Mouse (Mus musculus) lung, adult 10 weeks (tissue): ENCODE data around the gene Tlr11. TPM values are rescaled to one million over a fixed set of nuclear protein-coding genes. Genes with fewer than 3 reads are reported as not detected.

Experiments used
- polyA plus RNA-seq: library from polyadenylated mRNA; stranded (reverse); fragments of 350-450 nt; fragmentation: Illumina TruSeq; extraction: RNeasy Lipid Tissue Mini Kit (QIAGEN cat#74804); gene quantifications from one replicate; pipeline ENCODE4 v1.2.3, GENCODE M21; 2014; ENCODE audit warnings: low read depth, low replicate concordance; ENCODE audit not compliant: insufficient read depth

Gene Tlr11
- 0.20 TPM for polyA plus RNA-seq

DNA sequence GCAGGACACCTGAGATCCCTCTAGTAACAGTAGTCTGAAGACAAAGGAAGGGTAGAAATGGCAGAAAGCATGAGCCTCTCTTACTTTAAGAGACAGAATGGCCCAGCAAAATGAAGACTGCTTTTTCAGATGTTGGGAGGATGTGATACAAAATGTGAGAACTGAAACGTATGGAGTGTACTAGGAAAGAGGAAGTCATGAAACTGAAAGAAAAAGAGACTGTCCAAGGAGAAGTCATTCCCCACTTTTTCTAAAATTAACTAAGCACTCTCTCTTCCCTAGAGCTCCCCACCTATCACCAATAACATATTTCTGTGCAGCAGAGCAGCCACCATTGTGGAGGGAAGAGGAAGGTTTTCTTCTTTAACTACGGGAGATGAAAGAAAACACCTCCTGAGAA, at the start of gene Tlr11:
Gene Tlr11, plus strand, starts transcription at position 322 of the 400 bp plus-strand sequence.

DNA sequence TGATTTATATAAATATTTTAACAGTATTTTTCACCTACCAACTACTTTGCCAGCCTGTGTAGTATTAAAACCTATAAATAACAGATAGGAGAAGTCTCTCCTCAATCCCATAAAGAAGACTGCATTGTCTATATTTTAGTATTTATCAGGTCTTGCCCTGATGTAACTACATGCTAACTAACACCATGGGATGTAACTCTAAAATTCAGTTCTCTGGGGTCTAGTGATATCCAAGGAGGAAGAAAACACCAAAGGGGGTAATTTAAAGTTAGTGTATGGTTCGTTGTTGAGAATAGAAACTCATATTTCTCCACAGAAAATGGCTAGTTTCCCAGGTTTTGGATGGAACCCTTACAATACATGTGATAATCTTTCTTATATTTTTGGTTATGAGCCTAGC, 31.1 kb upstream of the Tlr11 start, which contains the start of gene Olfr734:
Gene Olfr734, minus strand, starts transcription at position 101 of the 400 bp plus-strand sequence.

DNA sequence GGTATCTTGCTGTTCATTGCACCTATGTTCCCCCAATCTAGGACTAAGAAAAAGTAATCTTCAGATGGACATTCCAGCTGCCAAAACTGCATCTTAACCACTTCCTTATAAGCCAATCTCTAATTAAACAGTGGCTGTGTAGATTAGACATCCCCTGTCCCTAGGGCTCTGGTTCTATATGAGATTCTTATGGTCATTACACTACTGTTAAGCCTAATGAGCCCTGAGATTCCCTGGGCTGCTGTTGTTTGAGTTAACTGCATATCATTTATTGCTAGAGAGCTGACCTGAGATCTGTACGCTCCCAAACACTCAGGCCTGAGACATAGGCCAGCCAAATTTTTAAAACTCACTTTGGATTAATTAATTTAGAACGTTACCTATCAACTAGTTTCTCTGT, 8.9 kb upstream of the Tlr11 start, which contains the start of gene Olfr735:
Gene Olfr735, minus strand, starts transcription at position 77 of the 400 bp plus-strand sequence.

GRCm38 (mm10) chr14:50380863-50381262, 23.1 kb downstream of the Tlr11 start, which contains the start of gene Olfr736:
TSS of gene Olfr736 (plus strand) at chr14:50381163.

GRCm38 (mm10) chr14:50407268-50407667, 49.6 kb downstream of the Tlr11 start, which contains the start of gene Olfr738:
TSS of gene Olfr738 (plus strand) at chr14:50407568.

Other genes with a start within 250 kb of the Tlr11 start
- gene Olfr727, start 234.7 kb upstream of the Tlr11 start, polyA plus RNA-seq, result not detected
- gene Olfr728, start 215.2 kb upstream of the Tlr11 start, polyA plus RNA-seq, result not detected
- gene Olfr729, start 205.0 kb upstream of the Tlr11 start, polyA plus RNA-seq, result not detected
- gene Olfr730, start 169.7 kb upstream of the Tlr11 start, polyA plus RNA-seq, result not detected
- not detected for gene Olfr731, start 116.0 kb upstream of the Tlr11 start, polyA plus RNA-seq
- gene Olfr732, start 73.7 kb upstream of the Tlr11 start, polyA plus RNA-seq, result not detected
- not detected for gene Olfr733, start 56.4 kb upstream of the Tlr11 start, polyA plus RNA-seq
- gene Olfr734, start 31.2 kb upstream of the Tlr11 start, polyA plus RNA-seq, result not detected
- not detected for gene Olfr735, start 9.0 kb upstream of the Tlr11 start, polyA plus RNA-seq
- not detected for gene Olfr736, start 23.2 kb downstream of the Tlr11 start, polyA plus RNA-seq
- not detected for gene Olfr738, start 49.7 kb downstream of the Tlr11 start, polyA plus RNA-seq
- not detected for gene Olfr739, start 60.7 kb downstream of the Tlr11 start, polyA plus RNA-seq
- gene Olfr740, start 87.6 kb downstream of the Tlr11 start, polyA plus RNA-seq, result not detected
- gene Olfr741, start 114.8 kb downstream of the Tlr11 start, polyA plus RNA-seq, result not detected
- gene Olfr742, start 145.7 kb downstream of the Tlr11 start, polyA plus RNA-seq, result not detected
- not detected for gene Olfr743, start 163.9 kb downstream of the Tlr11 start, polyA plus RNA-seq